Mouse (Mus musculus): ENCODE results near the gene Itpk1.

Gene Itpk1

GRCm38 (mm10) chr12:102665465-102666202 lies 39.1 kb downstream of the Itpk1 start:
- CTCF ChIA-PET, result interaction anchor here (0.9 to 1.2 kb wide), 2 partner anchors 10 to 20 kb away, joined by 3 to 4 read pairs; no protein-coding TSS in a partner anchor

- CTCF ChIA-PET, result interaction anchor here (0.6 kb wide), 1 partner anchor 38 kb away, joined by 3 read pairs; no protein-coding TSS in a partner anchor
Measured at GRCm38 (mm10) chr12:102664052-102664448, 40.7 kb downstream of the Itpk1 start.

GRCm38 (mm10) chr12:102663349-102664051 lies 41.2 kb downstream of the Itpk1 start:
- CTCF ChIA-PET, result no interaction called here

GRCm38 (mm10) chr12:102661772-102662171 lies 43.0 kb downstream of the Itpk1 start:
- CTCF ChIA-PET, result interaction anchor here (0.6 kb wide), 1 partner anchor 10 kb away, joined by 3 read pairs; no protein-coding TSS in a partner anchor

GRCm38 (mm10) chr12:102660906-102661651 lies 43.7 kb downstream of the Itpk1 start:
- CTCF ChIA-PET, result interaction anchor here (0.6 kb wide), 1 partner anchor 11 kb away, joined by 3 read pairs; no protein-coding TSS in a partner anchor

GRCm38 (mm10) chr12:102653003-102653402 lies 51.7 kb downstream of the Itpk1 start:
- CTCF ChIA-PET, result no interaction called here

GRCm38 (mm10) chr12:102652420-102652819 lies 52.3 kb downstream of the Itpk1 start:
- CTCF ChIA-PET, result no interaction called here

- CTCF ChIA-PET, result no interaction called here
Measured at GRCm38 (mm10) chr12:102651871-102652270, 52.9 kb downstream of the Itpk1 start.

- CTCF ChIA-PET, result no interaction called here
Measured at GRCm38 (mm10) chr12:102651401-102651800, 53.3 kb downstream of the Itpk1 start.

GRCm38 (mm10) chr12:102650649-102651048 lies 54.1 kb downstream of the Itpk1 start:
- CTCF ChIA-PET, result no interaction called here

- CTCF ChIA-PET, result no interaction called here
Measured at GRCm38 (mm10) chr12:102647839-102648564, 56.7 kb downstream of the Itpk1 start.

GRCm38 (mm10) chr12:102646586-102647260 lies 58.0 kb downstream of the Itpk1 start:
- CTCF ChIA-PET, result interaction anchor here (1.0 kb wide), 1 partner anchor 48 kb away, joined by 3 read pairs; no protein-coding TSS in a partner anchor

- CTCF ChIA-PET, result interaction anchor here (0.6 to 1.0 kb wide), 4 partner anchors 19 to 49 kb away, joined by 3 to 4 read pairs (median 3); no protein-coding TSS in a partner anchor
Measured at GRCm38 (mm10) chr12:102645911-102646585, 58.7 kb downstream of the Itpk1 start.

GRCm38 (mm10) chr12:102643316-102643715 lies 61.4 kb downstream of the Itpk1 start:
- CTCF ChIA-PET, result no interaction called here

GRCm38 (mm10) chr12:102640436-102641163 lies 64.1 kb downstream of the Itpk1 start:
- CTCF ChIA-PET, result no interaction called here

- CTCF ChIA-PET, result interaction anchor here (0.7 kb wide), 1 partner anchor 781 kb away, joined by 6 read pairs; no protein-coding TSS in a partner anchor
Measured at GRCm38 (mm10) chr12:102638878-102639277, 65.9 kb downstream of the Itpk1 start.

- CTCF ChIA-PET, result no interaction called here
Measured at GRCm38 (mm10) chr12:102637235-102637634, 67.5 kb downstream of the Itpk1 start.

- CTCF ChIA-PET, result no interaction called here
Measured at GRCm38 (mm10) chr12:102634436-102635050, 70.2 kb downstream of the Itpk1 start.

GRCm38 (mm10) chr12:102633083-102633501 lies 71.6 kb downstream of the Itpk1 start:
- CTCF ChIA-PET, result no interaction called here
